Mouse (Mus musculus) gastrocnemius, postnatal 4 days (tissue): ENCODE measurements around the gene Tmem86b. TPM values are rescaled to one million over a fixed set of nuclear protein-coding genes. Genes with fewer than 3 reads are reported as not detected.

Experiments used
- DNase-seq, 2 experiments: peaks; one replicate each; pipeline ENCODE4 v3.0.0; 2021 to 2022; ENCODE audit warnings: low spot score in 2 of 2, mixed read lengths in 2 of 2
- microRNA-seq: library from miRNA; unstranded; fragments of <30 nt; microRNA quantifications from one replicate; pipeline ENCODE4 v1.2.0, GENCODE M21; 2021
- total RNA-seq, 2 experiments: library from RNA; stranded (reverse); gene quantifications; 2 replicates each; pipeline ENCODE4 v1.2.3; 2021

Tmem86b gene
- total RNA-seq, 2 experiments from 2014 or later = 7.0 to 7.8 TPM

DNA sequence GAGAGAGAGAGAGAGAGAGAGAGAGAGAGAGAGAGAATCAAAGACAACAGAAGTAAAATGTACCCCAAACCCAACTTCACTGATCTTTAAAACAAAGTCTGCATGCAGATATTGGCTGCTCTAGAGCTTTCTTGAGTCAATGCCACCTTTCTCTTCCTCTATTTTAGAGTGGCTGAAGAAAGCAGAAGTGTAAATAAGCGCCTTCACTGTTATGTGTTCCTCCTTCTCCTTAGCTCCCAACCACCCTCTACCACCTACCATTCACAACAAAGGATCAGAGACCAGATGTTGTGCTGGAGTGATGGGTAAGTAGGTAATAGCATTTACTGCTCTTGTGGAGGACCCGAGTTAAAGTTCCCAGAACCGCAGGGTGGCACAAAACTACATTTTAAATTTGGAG is 49.7 kb downstream of the Tmem86b start:
- peak in 1 of 2 experiments; percentile 1 for DNase-seq

Small RNA genes within 50 kb of the gene (microRNA-seq; reads per million reads assigned to microRNA genes)
- not detected for gene Gm23577

Other genes starting within 250 kb of the Tmem86b start
- not detected for gene Gp6, start 233.7 kb downstream of the Tmem86b start, total RNA-seq
- 10 to 100 TPM; 18.0 to 20.7 TPM for gene Rdh13, start 185.8 kb downstream of the Tmem86b start, total RNA-seq
- gene Eps8l1, start 170.7 kb downstream of the Tmem86b start, total RNA-seq = 1 to 10 TPM; 2.4 to 5.1 TPM
- gene Ppp1r12c, start 129.7 kb downstream of the Tmem86b start, total RNA-seq = 10 to 100 TPM; 63.9 to 81.6 TPM
- gene Tnnt1, start 115.0 kb downstream of the Tmem86b start, total RNA-seq = 100 to 1,000 TPM; 466 to 479 TPM
- 1 to 10 TPM; 1.7 to 3.0 TPM for gene Tnni3, start 107.2 kb downstream of the Tmem86b start, total RNA-seq
- gene Dnaaf3, start 99.0 kb downstream of the Tmem86b start, total RNA-seq = under 1 TPM; 0.26 to 0.44 TPM
- gene Syt5, start 83.9 kb downstream of the Tmem86b start, total RNA-seq = under 1 TPM in 1 of 2 experiments, not detected in 1; 0.25 TPM
- gene Ptprh, start 27.4 kb downstream of the Tmem86b start, total RNA-seq = not detected
- 10 to 100 TPM; 72.0 to 76.5 TPM for gene Ppp6r1, start 27.6 kb upstream of the Tmem86b start, total RNA-seq
- 10 to 100 TPM; 25.7 to 27.8 TPM for gene Hspbp1, start 53.6 kb upstream of the Tmem86b start, total RNA-seq
- gene Brsk1, start 59.2 kb upstream of the Tmem86b start, total RNA-seq = 1 to 10 TPM; 6.7 to 7.3 TPM
- under 1 TPM; 0.13 to 0.29 TPM for gene Tmem150b, start 93.8 kb upstream of the Tmem86b start, total RNA-seq
- gene Kmt5c, start 108.7 kb upstream of the Tmem86b start, total RNA-seq = 10 to 100 TPM; 33.2 to 39.2 TPM
- 1 to 10 TPM; 7.6 to 8.0 TPM for gene Cox6b2, start 121.7 kb upstream of the Tmem86b start, total RNA-seq
- not detected for gene Fam71e2, start 139.9 kb upstream of the Tmem86b start, total RNA-seq
- gene Il11, start 151.4 kb upstream of the Tmem86b start, total RNA-seq = under 1 TPM; 0.18 to 0.29 TPM
- gene Tmem190, start 151.5 kb upstream of the Tmem86b start, total RNA-seq = not detected
- gene Tmem238, start 158.2 kb upstream of the Tmem86b start, total RNA-seq = 1 to 10 TPM; 3.7 to 5.2 TPM
- 1,000 to 10,000 TPM; 1,080 to 1,143 TPM for gene Rpl28, start 161.5 kb upstream of the Tmem86b start, total RNA-seq
- gene Ube2s, start 181.2 kb upstream of the Tmem86b start, total RNA-seq = 100 to 1,000 TPM; 122 to 140 TPM
- under 1 TPM in 1 of 2 experiments, not detected in 1; 0.05 TPM for gene Shisa7, start 213.3 kb upstream of the Tmem86b start, total RNA-seq
- gene Isoc2b, start 238.8 kb upstream of the Tmem86b start, total RNA-seq = 1 to 10 TPM; 2.3 to 2.5 TPM
- 10 to 100 TPM; 10.7 to 11.7 TPM for gene Isoc2a, start 245.7 kb upstream of the Tmem86b start, total RNA-seq